Mouse (Mus musculus): ENCODE measurements around the gene Dnmt3c.

DNA sequence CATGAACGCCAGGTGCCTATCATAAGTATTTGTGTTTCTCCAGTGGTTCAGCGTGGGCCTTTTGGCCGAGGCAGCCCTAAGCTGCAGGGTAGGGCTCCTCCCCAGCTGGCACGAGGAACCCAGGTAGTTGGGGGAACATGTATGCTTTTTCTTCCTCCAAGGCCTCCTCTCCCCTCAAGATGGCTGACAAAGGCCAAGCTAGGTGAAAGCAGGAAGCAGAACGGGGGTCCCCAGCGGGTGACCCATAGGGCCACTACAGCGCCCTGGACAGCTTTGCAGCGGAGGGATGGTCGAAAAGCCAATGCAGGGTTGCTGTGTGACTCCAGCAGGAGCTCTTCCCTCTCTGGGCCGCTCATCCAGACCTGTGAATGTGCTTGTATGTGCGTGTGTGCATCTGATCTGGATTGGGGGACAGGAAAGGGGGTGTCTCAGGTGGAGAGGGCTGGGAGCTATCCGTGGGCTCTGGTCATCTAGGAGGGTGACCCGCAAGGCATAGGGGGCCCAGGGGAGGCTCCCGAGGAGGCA, 47.6 kb upstream of the Dnmt3c start:
- no peak for TF ChIP-seq POLR2A (IDR thresholded peaks at IDR 0.05; ENCODE audit: low read depth, low read length)
- no peak for TF ChIP-seq CTCF (conservative IDR thresholded peaks at IDR 0.05; ENCODE audit: insufficient read depth, insufficient read length, low read depth, low read length)
